Comparison of ENCODE assay signal across 8 mouse cellular contexts in the genomic region with DNA sequence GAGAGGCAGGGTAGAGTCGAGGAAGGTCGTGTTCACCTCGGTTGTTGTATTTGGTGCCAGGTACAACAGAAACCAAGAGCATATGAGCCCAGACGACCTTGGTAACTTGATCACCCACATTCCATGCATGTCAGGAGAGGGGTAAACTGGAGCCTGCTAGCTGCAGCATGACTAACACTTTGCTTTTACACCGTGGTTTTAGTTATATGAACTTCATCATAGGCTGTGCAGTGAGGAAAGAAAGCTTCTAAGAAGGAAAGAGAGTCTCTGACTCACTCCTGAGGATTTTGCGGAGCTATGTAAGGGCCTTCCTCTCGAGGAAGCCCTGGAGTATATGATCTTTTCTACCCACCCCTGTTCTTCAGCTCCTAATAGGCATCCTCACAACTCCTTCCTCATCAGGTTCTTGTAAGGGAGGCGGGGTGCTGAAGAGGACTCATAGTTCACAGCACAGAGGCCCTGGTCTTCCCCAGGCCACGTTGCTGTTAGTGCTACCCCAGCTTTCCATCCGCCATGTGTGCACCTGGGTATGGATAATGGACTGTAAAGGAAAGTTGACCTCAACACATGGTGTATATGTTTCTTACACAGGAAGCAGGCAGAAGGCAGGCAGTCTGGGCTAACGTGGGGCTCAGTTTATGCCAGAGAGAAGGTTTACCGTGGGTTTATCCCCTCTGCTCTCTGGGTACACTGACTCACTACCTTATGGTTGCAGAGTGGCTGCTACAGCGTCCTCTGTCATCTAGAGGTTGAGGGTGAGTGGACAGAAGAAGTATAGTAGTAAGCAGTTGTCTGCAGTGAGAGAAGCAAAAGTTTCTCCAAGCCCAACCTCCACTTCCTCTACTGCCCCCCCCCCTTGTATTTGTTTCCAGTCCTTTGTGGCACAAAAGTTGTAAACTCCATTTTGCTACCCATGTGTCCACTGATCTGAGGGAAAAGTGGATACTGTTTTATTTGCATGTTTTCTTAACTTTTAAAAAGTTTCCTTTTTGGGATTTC.
DNase-seq lines count a peak whose midpoint lies in the region; ATAC-seq and TF ChIP-seq lines count a peak whose summit lies in the region.

No protein-coding gene starts in this region.

- H3K4me2 ChIP-seq in lung, postnatal 0 days (replicated peaks; ENCODE audit: low read depth, low read length): no peak overlapping the region

- peak; percentile 12 to 14; a peak in 1 of 4 replicates for ATAC-seq in hematopoietic stem cell, adult 5-6 weeks (replicated peaks in 1 of 2; ENCODE audit: insufficient read depth in 1 of 2, low FRiP score in 2 of 2, low TSS enrichment in 1 of 2, low read depth in 1 of 2, poor library complexity in 2 of 2, severe bottlenecking in 2 of 2)
- ATAC-seq in lung, postnatal 0 days: peak; percentile 88
- ATAC-seq in erythroblast, adult 5-6 weeks (replicated peaks; ENCODE audit: low FRiP score, poor library complexity, severe bottlenecking): no peak
- ATAC-seq in granulocyte monocyte progenitor cell, adult 5-6 weeks (replicated peaks; ENCODE audit: poor library complexity, severe bottlenecking): no peak

- H3K9me3 ChIP-seq in lung, postnatal 0 days (ENCODE audit: low read length): no peaks in the 10 kb centered on the region

- no peak for TF ChIP-seq CTCF in lung, postnatal 0 days (IDR thresholded peaks at IDR 0.05)

- no peaks in the 10 kb centered on the region for H3K36me3 ChIP-seq in lung, postnatal 0 days (ENCODE audit: insufficient read depth, low read length)

- H3K27me3 ChIP-seq in lung, postnatal 0 days (replicated peaks; ENCODE audit: insufficient read depth, low read length): no peaks in the 10 kb centered on the region

- intact Hi-C loops in heart, postnatal 36 days (cut with DNase I): no loop called here

- peak; percentile 81 for TF ChIP-seq EP300 in lung, postnatal 0 days (IDR thresholded peaks at IDR 0.05)

- H3K4me1 ChIP-seq in lung, postnatal 0 days (ENCODE audit: insufficient read depth, low read depth, low read length): peaks cover 12% of the 10 kb centered on the region; the same call in 1 of the 2 replicates

- H3K27ac ChIP-seq in lung, postnatal 0 days (ENCODE audit: low read length): peak overlapping the region; percentile 58

- 42% methylated on average over 13 of the region's 13 CpGs for WGBS in lung, postnatal 0 days

- no peak overlapping the region for H3K9ac ChIP-seq in lung, postnatal 0 days (replicated peaks; ENCODE audit: low read depth)

- peak; percentile 94 for DNase-seq in heart, adult 11 months
- DNase-seq in heart, postnatal 36 days: no peak
- DNase-seq in brain, adult 2 months (ENCODE audit: low read depth, low spot score): peak; percentile 60
- DNase-seq in lung, postnatal 0 days (ENCODE audit: low spot score): peak; percentile 85
- DNase-seq in yolk sac, embryonic 10.5 days (ENCODE audit: low spot score): no peak

- H3K4me3 ChIP-seq in lung, postnatal 0 days (ENCODE audit: low read depth, low read length): no peak overlapping the region

Comparison
In these comparisons a context has a peak if more than half of its experiments do, and no peak if none do; other contexts are left out.
1. DNase-seq: peak in heart, adult 11 months (single experiment), brain, adult 2 months (single experiment) and lung, postnatal 0 days (single experiment); none in heart, postnatal 36 days (0 of 2) and yolk sac, embryonic 10.5 days (single experiment).
2. ATAC-seq: peak in hematopoietic stem cell, adult 5-6 weeks (2 of 2) and lung, postnatal 0 days (single experiment); none in erythroblast, adult 5-6 weeks (single experiment) and granulocyte monocyte progenitor cell, adult 5-6 weeks (single experiment).